38 mouse cellular contexts compared by ENCODE assay signal in the genomic region with DNA sequence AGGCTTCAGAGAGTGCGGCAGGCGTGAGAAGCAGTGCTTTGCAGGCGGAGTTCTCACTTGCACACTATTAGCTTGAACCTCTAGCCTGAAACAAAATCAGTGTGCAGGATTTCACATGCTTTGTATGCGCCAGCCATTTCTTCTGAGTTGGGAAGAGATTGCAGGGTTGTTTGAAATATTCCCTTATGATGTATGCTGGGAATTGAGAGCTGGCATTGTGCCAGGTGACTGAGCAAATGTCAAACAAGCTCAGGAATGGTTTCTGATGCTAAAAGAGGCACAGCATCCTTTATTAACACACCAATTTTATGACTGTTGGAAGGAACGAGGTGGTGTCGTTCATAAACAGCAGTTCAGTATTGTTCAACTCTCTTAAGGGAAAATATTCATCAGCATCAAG. TPM values are rescaled to one million over a fixed set of nuclear protein-coding genes. Genes with fewer than 3 reads are reported as not detected.
DNase-seq lines count a peak whose midpoint lies in the region; ATAC-seq and TF ChIP-seq lines count a peak whose summit lies in the region.
"Had no signal": no experiment of that assay in that cellular context is flagged by ENCODE, and none has a peak within 500 bp of the region (broad histone marks: within the 10 kb centered on the region; RNA-seq: fewer than 3 reads in every experiment).

No protein-coding gene starts in this region.

- TF ChIP-seq CTCF in gastrocnemius, adult 2 months (IDR thresholded peaks at IDR 0.05) = no peak
- no peak for TF ChIP-seq CTCF in brain, embryonic 14.5 days (IDR thresholded peaks at IDR 0.05; ENCODE audit: borderline replicate concordance, extremely low read depth, insufficient read depth, insufficient read length)

- peaks cover 92% of the 10 kb centered on the region for H3K36me3 ChIP-seq in midbrain, embryonic 14.5 days (ENCODE audit: control insufficient read depth, insufficient read depth, low read length)
- H3K36me3 ChIP-seq in midbrain, embryonic 16.5 days (ENCODE audit: control insufficient read depth, insufficient read depth, low read length) = peaks cover 26% of the 10 kb centered on the region

- no peak overlapping the region for H3K4me3 ChIP-seq in gastrocnemius, adult 2 months
- no peak overlapping the region for H3K4me3 ChIP-seq in midbrain, embryonic 14.5 days (replicated peaks; ENCODE audit: low read depth, low read length)
- H3K4me3 ChIP-seq in midbrain, embryonic 16.5 days (ENCODE audit: low read depth, low read length) = no peak overlapping the region
- H3K4me3 ChIP-seq: heart, adult 2 months; heart, embryonic 12.5 days; intestine, embryonic 15.5 days; liver, embryonic 12.5 days had no signal

- H3K27ac ChIP-seq in gastrocnemius, adult 2 months = peak overlapping the region; percentile 16; the same call in 1 of the 2 replicates
- H3K27ac ChIP-seq in midbrain, embryonic 14.5 days (replicated peaks; ENCODE audit: low read depth, low read length) = no peak overlapping the region
- H3K27ac ChIP-seq in midbrain, embryonic 16.5 days (ENCODE audit: low read length) = no peak overlapping the region
- H3K27ac ChIP-seq: heart, adult 2 months; intestine, embryonic 15.5 days; liver, embryonic 12.5 days; macrophage; stomach, postnatal 0 days had no signal

- no peak overlapping the region for H3K9ac ChIP-seq in midbrain, embryonic 14.5 days (replicated peaks; ENCODE audit: low read length)
- no peak overlapping the region for H3K9ac ChIP-seq in midbrain, embryonic 16.5 days (ENCODE audit: low read depth, low read length)
- H3K9ac ChIP-seq: heart, embryonic 12.5 days; intestine, embryonic 15.5 days; liver, embryonic 12.5 days; liver, postnatal 0 days had no signal

- DNase-seq in gastrocnemius, adult 2 months = no peak
- DNase-seq in gastrocnemius, postnatal 14 days = no peak
- DNase-seq in midbrain, embryonic 14.5 days = peak; percentile 67
- peak; percentile 22 for DNase-seq in adipocyte (ENCODE audit: low spot score)
- peak; percentile 64 for DNase-seq in brain, embryonic 14.5 days (ENCODE audit: low read depth)
- no peak for DNase-seq in cerebellum, adult 9-10 months
- DNase-seq: adrenal gland, postnatal 10 days; B cell, adult 2 months; cerebellum, adult 18-20 months; heart, adult 2 months; heart, postnatal 4 days; kidney, adult 9 months; kidney, postnatal 10 days; layer of hippocampus, postnatal 36 days; left cerebral cortex, postnatal 4 days; liver, postnatal 0 days; lung, postnatal 10 days; right cerebral cortex, postnatal 4 days; thymus, adult 18-20 months; thymus, postnatal 25 days had no signal

- no peaks in the 10 kb centered on the region for H3K9me3 ChIP-seq in midbrain, embryonic 14.5 days (ENCODE audit: control insufficient read depth, low read length)
- H3K9me3 ChIP-seq in midbrain, embryonic 16.5 days (replicated peaks; ENCODE audit: control insufficient read depth, low read length, poor library complexity, severe bottlenecking) = no peaks in the 10 kb centered on the region
- H3K9me3 ChIP-seq: heart, embryonic 12.5 days; intestine, embryonic 15.5 days; liver, embryonic 12.5 days had no signal

- H3K27me3 ChIP-seq in midbrain, embryonic 14.5 days (ENCODE audit: control insufficient read depth, insufficient read depth, low read length) = no peaks in the 10 kb centered on the region
- H3K27me3 ChIP-seq in midbrain, embryonic 16.5 days (ENCODE audit: control insufficient read depth, insufficient read depth, low read depth, low read length) = no peaks in the 10 kb centered on the region
- H3K27me3 ChIP-seq: heart, embryonic 12.5 days; intestine, embryonic 15.5 days; liver, embryonic 12.5 days had no signal

- intact Hi-C loops in gastrocnemius, adult 2 months (cut with DNase I) = no loop called here
- intact Hi-C loops in gastrocnemius, postnatal 14 days (cut with DNase I; ENCODE audit: low total_unique reads) = no loop called here

- H3K4me1 ChIP-seq in midbrain, embryonic 14.5 days (ENCODE audit: control insufficient read depth, insufficient read depth, low read length) = no peaks in the 10 kb centered on the region
- no peaks in the 10 kb centered on the region for H3K4me1 ChIP-seq in midbrain, embryonic 16.5 days (ENCODE audit: control insufficient read depth, insufficient read depth, low read length)
- H3K4me1 ChIP-seq: liver, embryonic 12.5 days had no signal

- no peak overlapping the region for H3K4me2 ChIP-seq in midbrain, embryonic 14.5 days (ENCODE audit: low read length)
- H3K4me2 ChIP-seq in midbrain, embryonic 16.5 days (ENCODE audit: low read length) = no peak overlapping the region
- H3K4me2 ChIP-seq: heart, embryonic 12.5 days; intestine, embryonic 15.5 days; liver, embryonic 12.5 days had no signal

- no peak for TF ChIP-seq POLR2A in brain, embryonic 14.5 days (IDR thresholded peaks at IDR 0.05; ENCODE audit: borderline replicate concordance, extremely low read depth, insufficient read depth, insufficient read length, poor library complexity, severe bottlenecking)

- 84% methylated on average over 6 of the region's 6 CpGs for WGBS in midbrain, embryonic 14.5 days
- 80% methylated on average over 6 of the region's 6 CpGs for WGBS in midbrain, embryonic 16.5 days

- no peak for ATAC-seq in midbrain, embryonic 14.5 days (ENCODE audit: low FRiP score, low TSS enrichment)
- ATAC-seq in midbrain, embryonic 16.5 days = no peak
- ATAC-seq: activated CD4-positive, CD25-positive, alpha-beta regulatory T cell, adult 4 months; hindbrain, embryonic 16.5 days; intestine, embryonic 15.5 days; liver, embryonic 12.5 days; liver, postnatal 0 days had no signal

RNA-seq across cellular contexts. Expression of gene Tex29, which starts 34.0 kb away (rescaled TPM):
- total RNA-seq in gastrocnemius, adult 2 months (2021) = not detected
- total RNA-seq in gastrocnemius, postnatal 14 days (2021) = not detected
- not detected in 2 replicates for polyA plus RNA-seq in midbrain, embryonic 14.5 days (2014; fragmentation: Nextera tagmentation; extraction: Ambion mirVana)
- 0.23 and 0.36 TPM in 2 replicates for polyA plus RNA-seq in midbrain, embryonic 16.5 days (2015; fragmentation: Nextera tagmentation; extraction: Ambion mirVana)
- polyA plus RNA-seq in brain, embryonic 14.5 days (2012; rRNA removed) = 0.12 TPM in 1 of 2 replicates, not detected in the other
- total RNA-seq: adrenal gland, postnatal 10 days; gastrocnemius, adult 18-20 months; gastrocnemius, postnatal 4 days; heart, adult 2 months; heart, postnatal 4 days; left cerebral cortex, postnatal 4 days; megakaryocyte-erythroid progenitor cell, adult 5-6 weeks; monocyte, adult 5-6 weeks; neutrophil, adult 5-6 weeks had no signal
- polyA plus RNA-seq: activated CD4-positive, CD25-positive, alpha-beta regulatory T cell, adult 4 months; cortical plate, adult 2 months; embryonic facial prominence, embryonic 11.5 days; frontal cortex, adult 2 months; heart, adult 2 months; intestine, embryonic 15.5 days; large intestine, adult 2 months; liver, embryonic 12.5 days; liver, postnatal 0 days; macrophage; spleen, adult 2 months; stomach, postnatal 0 days had no signal

Comparison
In these comparisons a context has a peak if more than half of its experiments do, and no peak if none do; other contexts are left out.
1. DNase-seq: peak in midbrain, embryonic 14.5 days (single experiment), adipocyte (single experiment) and brain, embryonic 14.5 days (single experiment); none in gastrocnemius, adult 2 months (single experiment), gastrocnemius, postnatal 14 days (single experiment) and cerebellum, adult 9-10 months (single experiment).